Mouse (Mus musculus) MEL (cell line): ENCODE results near the gene Gna11. TPM values are rescaled to one million over a fixed set of nuclear protein-coding genes. Genes with fewer than 3 reads are reported as not detected.

Source experiments
- polyA plus RNA-seq, 2 experiments: library from polyadenylated mRNA; stranded (reverse) in 1 of 2; unstranded in 1 of 2; fragments of >175 nt in 1 of 2; fragments of >200 nt in 1 of 2; gene quantifications; 2 replicates each; pipeline versions ENCODE4 v1.2.1 to v1.2.4; 2012; ENCODE audit warnings: low replicate concordance in 2 of 2, low read depth in 1 of 2; ENCODE audit not compliant: insufficient read length in 2 of 2, insufficient read depth in 1 of 2, missing spikeins in 1 of 2
- total RNA-seq: library from RNA; depleted of rRNA; stranded (reverse); fragments of 300-350 nt; gene quantifications from 2 replicates; pipeline ENCODE4 v1.2.3, GENCODE M21; 2012; rRNA removed

Gene Gna11
- total and polyA plus RNA-seq, 3 experiments = 14.1 to 18.4 TPM; not detected in 1

Other genes starting within 250 kb of the Gna11 start
- gene Cactin, start 224.1 kb downstream of the Gna11 start, total RNA-seq = 43.5 and 47.6 TPM in 2 replicates
- gene Cactin, start 224.1 kb downstream of the Gna11 start, polyA plus RNA-seq = 10 to 100 TPM in 1 of 2 experiments, not detected in 1; 66.8 TPM
- 0.13 TPM in 1 of 2 replicates, not detected in the other for gene Tbxa2r, start 216.5 kb downstream of the Gna11 start, total RNA-seq
- under 1 TPM in 1 of 2 experiments, not detected in 1; 0.31 TPM for gene Tbxa2r, start 216.5 kb downstream of the Gna11 start, polyA plus RNA-seq
- not detected in 2 replicates for gene Gipc3, start 201.9 kb downstream of the Gna11 start, total RNA-seq
- gene Gipc3, start 201.9 kb downstream of the Gna11 start, polyA plus RNA-seq = not detected
- 22.8 and 27.0 TPM in 2 replicates for gene Hmg20b, start 194.7 kb downstream of the Gna11 start, total RNA-seq
- gene Hmg20b, start 194.7 kb downstream of the Gna11 start, polyA plus RNA-seq = 10 to 100 TPM in 1 of 2 experiments, not detected in 1; 92.7 TPM
- 17.9 and 29.0 TPM in 2 replicates for gene Mfsd12, start 187.7 kb downstream of the Gna11 start, total RNA-seq
- gene Mfsd12, start 187.7 kb downstream of the Gna11 start, polyA plus RNA-seq = 10 to 100 TPM in 1 of 2 experiments, not detected in 1; 22.5 TPM
- gene 4930404N11Rik, start 179.4 kb downstream of the Gna11 start, total RNA-seq = 6.7 and 12.1 TPM in 2 replicates
- gene 4930404N11Rik, start 179.4 kb downstream of the Gna11 start, polyA plus RNA-seq = 1 to 10 TPM in 1 of 2 experiments, not detected in 1; 3.1 TPM
- 20.7 and 24.7 TPM in 2 replicates for gene Fzr1, start 166.7 kb downstream of the Gna11 start, total RNA-seq
- gene Fzr1, start 166.7 kb downstream of the Gna11 start, polyA plus RNA-seq = 100 to 1,000 TPM in 1 of 2 experiments, not detected in 1; 115 TPM
- gene Dohh, start 160.8 kb downstream of the Gna11 start, total RNA-seq = 153 and 157 TPM in 2 replicates
- 100 to 1,000 TPM in 1 of 2 experiments, not detected in 1; 145 TPM for gene Dohh, start 160.8 kb downstream of the Gna11 start, polyA plus RNA-seq
- gene Gm48551, start 160.7 kb downstream of the Gna11 start, total RNA-seq = 0.46 and 0.62 TPM in 2 replicates
- gene Gm48551, start 160.7 kb downstream of the Gna11 start, polyA plus RNA-seq = 1 to 10 TPM in 1 of 2 experiments, not detected in 1; 2.6 TPM
- 0.49 and 0.89 TPM in 2 replicates for gene Gm48552, start 156.2 kb downstream of the Gna11 start, total RNA-seq
- 1 to 10 TPM in 1 of 2 experiments, not detected in 1; 1.2 TPM for gene Gm48552, start 156.2 kb downstream of the Gna11 start, polyA plus RNA-seq
- gene Smim24, start 152.1 kb downstream of the Gna11 start, total RNA-seq = 6.5 and 6.7 TPM in 2 replicates
- 10 to 100 TPM in 1 of 2 experiments, not detected in 1; 29.5 TPM for gene Smim24, start 152.1 kb downstream of the Gna11 start, polyA plus RNA-seq
- gene Nfic, start 89.6 kb downstream of the Gna11 start, total RNA-seq = 2.0 and 3.6 TPM in 2 replicates
- gene Nfic, start 89.6 kb downstream of the Gna11 start, polyA plus RNA-seq = 1 to 10 TPM in 1 of 2 experiments, not detected in 1; 9.7 TPM
- gene Celf5, start 62.5 kb downstream of the Gna11 start, total RNA-seq = 0.03 and 0.08 TPM in 2 replicates
- gene Celf5, start 62.5 kb downstream of the Gna11 start, polyA plus RNA-seq = under 1 TPM in 1 of 2 experiments, not detected in 1; 0.38 TPM
- 120 and 136 TPM in 2 replicates for gene Ncln, start 48.8 kb downstream of the Gna11 start, total RNA-seq
- gene Ncln, start 48.8 kb downstream of the Gna11 start, polyA plus RNA-seq = 100 to 1,000 TPM; 215 to 276 TPM
- gene S1pr4, start 45.1 kb downstream of the Gna11 start, total RNA-seq = 1.7 and 2.1 TPM in 2 replicates
- 1 to 10 TPM in 1 of 2 experiments, not detected in 1; 1.6 TPM for gene S1pr4, start 45.1 kb downstream of the Gna11 start, polyA plus RNA-seq
- gene Gna15, start 21.0 kb downstream of the Gna11 start, total RNA-seq = 28.2 and 33.0 TPM in 2 replicates
- gene Gna15, start 21.0 kb downstream of the Gna11 start, polyA plus RNA-seq = 100 to 1,000 TPM in 1 of 2 experiments, 10 to 100 TPM in 1; 23.0 to 142 TPM
- gene Aes, start 14.3 kb upstream of the Gna11 start, total RNA-seq = 170 and 197 TPM in 2 replicates
- 100 to 1,000 TPM in 1 of 2 experiments, not detected in 1; 355 TPM for gene Aes, start 14.3 kb upstream of the Gna11 start, polyA plus RNA-seq
- 0.19 and 0.75 TPM in 2 replicates for gene Tle2, start 29.4 kb upstream of the Gna11 start, total RNA-seq
- 1 to 10 TPM in 1 of 2 experiments, not detected in 1; 2.4 TPM for gene Tle2, start 29.4 kb upstream of the Gna11 start, polyA plus RNA-seq
- 16.9 and 17.3 TPM in 2 replicates for gene Tle6, start 55.9 kb upstream of the Gna11 start, total RNA-seq
- gene Tle6, start 55.9 kb upstream of the Gna11 start, polyA plus RNA-seq = 10 to 100 TPM in 1 of 2 experiments, not detected in 1; 31.9 TPM
- gene BC025920, start 61.1 kb upstream of the Gna11 start, total RNA-seq = 0.98 and 1.1 TPM in 2 replicates
- gene BC025920, start 61.1 kb upstream of the Gna11 start, polyA plus RNA-seq = 1 to 10 TPM in 1 of 2 experiments, not detected in 1; 1.7 TPM
- gene Sirt6, start 82.6 kb upstream of the Gna11 start, total RNA-seq = 8.2 and 10.5 TPM in 2 replicates
- gene Sirt6, start 82.6 kb upstream of the Gna11 start, polyA plus RNA-seq = 10 to 100 TPM in 1 of 2 experiments, not detected in 1; 38.2 TPM
- gene Ankrd24, start 83.3 kb upstream of the Gna11 start, total RNA-seq = 3.2 and 4.5 TPM in 2 replicates
- gene Ankrd24, start 83.3 kb upstream of the Gna11 start, polyA plus RNA-seq = 10 to 100 TPM in 1 of 2 experiments, not detected in 1; 14.6 TPM
- 3.5 and 3.9 TPM in 2 replicates for gene Gm10778, start 103.9 kb upstream of the Gna11 start, total RNA-seq
- gene Gm10778, start 103.9 kb upstream of the Gna11 start, polyA plus RNA-seq = 1 to 10 TPM in 1 of 2 experiments, not detected in 1; 2.0 TPM
- gene Zfp433, start 159.6 kb upstream of the Gna11 start, total RNA-seq = 4.2 and 4.9 TPM in 2 replicates
- gene Zfp433, start 159.6 kb upstream of the Gna11 start, polyA plus RNA-seq = 1 to 10 TPM in 1 of 2 experiments, not detected in 1; 3.0 TPM
- not detected in 2 replicates for gene Gm3055, start 226.0 kb upstream of the Gna11 start, total RNA-seq
- gene Gm3055, start 226.0 kb upstream of the Gna11 start, polyA plus RNA-seq = not detected